Mouse (Mus musculus): Measurements from ENCODE around the gene Ak3. TPM values are rescaled to one million over a fixed set of nuclear protein-coding genes. Genes with fewer than 3 reads are reported as not detected.

The Ak3 gene
- polyA plus RNA-seq, 1 experiment from 2014 or later = 75.0 TPM

DNA sequence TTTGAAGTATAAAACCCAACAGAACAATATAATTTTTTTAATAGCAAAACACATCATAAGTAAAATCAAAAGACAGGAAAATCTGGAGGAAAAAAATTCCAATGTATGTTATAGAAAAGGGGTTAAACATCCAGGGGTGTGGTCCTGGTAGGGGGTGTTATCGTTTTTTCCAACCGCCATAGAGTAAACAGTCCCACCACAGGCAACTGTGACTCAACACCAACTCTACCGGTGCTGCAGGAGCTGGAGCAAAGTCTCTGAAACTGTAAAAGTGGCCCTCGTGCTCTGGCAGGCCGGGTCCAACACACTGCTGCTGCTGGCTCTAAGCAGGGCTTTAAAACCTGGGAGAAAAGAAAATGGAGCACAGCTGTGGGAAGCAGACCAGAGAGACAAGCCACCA, 11.0 kb upstream of the Ak3 start:
- H3K9me3 ChIP-seq = no peaks in the 10 kb centered on the region
- H3K9ac ChIP-seq = no peak overlapping the region
- no peaks in the 10 kb centered on the region for H3K36me3 ChIP-seq
- H3K4me2 ChIP-seq (replicated peaks) = no peak overlapping the region
- no peak for ATAC-seq (ENCODE audit: low FRiP score, low read depth)
- H3K27ac ChIP-seq = no peak overlapping the region
- peaks cover 11% of the 10 kb centered on the region for H3K4me1 ChIP-seq
- H3K4me3 ChIP-seq = no peak overlapping the region
- 84% methylated on average over 5 of the region's 5 CpGs for WGBS
- no peaks in the 10 kb centered on the region for H3K27me3 ChIP-seq

DNA sequence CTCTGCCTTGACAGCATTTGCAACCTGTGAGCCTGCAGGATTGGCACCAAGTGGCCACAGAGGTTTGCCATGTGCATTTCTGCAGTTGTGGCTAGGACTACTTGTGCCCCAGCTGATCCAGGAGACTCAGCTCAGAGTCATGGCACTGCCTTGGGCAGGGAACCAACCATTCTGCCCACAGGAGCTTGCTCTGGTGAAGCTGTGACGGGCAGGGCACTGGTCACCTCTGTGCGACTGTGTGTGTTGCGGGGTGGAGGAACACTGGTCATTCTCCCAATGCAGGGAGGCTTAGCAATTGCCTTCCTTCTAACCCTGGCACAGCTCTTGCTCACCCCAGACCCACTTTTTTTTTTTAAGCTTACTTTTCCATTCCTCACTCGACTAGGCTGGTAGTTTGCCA, 7.7 kb upstream of the Ak3 start:
- WGBS = 91% methylated on average over 4 of the region's 4 CpGs
- H3K4me3 ChIP-seq = no peak overlapping the region
- H3K9me3 ChIP-seq = no peaks in the 10 kb centered on the region
- H3K36me3 ChIP-seq = no peaks in the 10 kb centered on the region
- H3K27me3 ChIP-seq = no peaks in the 10 kb centered on the region
- no peak overlapping the region for H3K9ac ChIP-seq
- no peak for ATAC-seq (ENCODE audit: low FRiP score, low read depth)
- H3K4me2 ChIP-seq (replicated peaks) = no peak overlapping the region
- no peak overlapping the region for H3K27ac ChIP-seq
- H3K4me1 ChIP-seq = peaks cover 5% of the 10 kb centered on the region

DNA sequence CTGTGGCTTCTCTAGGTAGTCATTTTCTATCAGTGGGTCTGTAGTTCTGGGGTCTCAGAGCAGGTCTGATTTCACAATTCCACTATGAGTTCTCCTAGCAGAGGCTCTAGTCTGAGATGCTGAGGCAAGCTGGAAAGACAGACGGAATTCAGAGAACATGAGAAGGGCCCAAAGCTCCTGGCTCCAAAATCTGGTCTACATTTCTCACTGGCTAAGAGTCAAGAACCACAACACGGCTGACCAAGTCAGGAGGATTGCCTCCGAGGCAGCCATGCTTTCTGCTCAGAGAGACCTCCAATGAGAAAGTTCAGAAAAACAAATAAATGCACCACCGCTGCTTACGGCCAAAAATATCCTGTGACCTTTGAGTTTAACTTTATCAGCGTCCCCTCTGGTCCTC, 6.8 kb upstream of the Ak3 start:
- Histone ChIP-seq H3K4me2 (replicated peaks) (no peak overlapping the region), H3K27ac (no peak overlapping the region), H3K4me1 (no peaks in the 10 kb centered on the region), H3K36me3 (no peaks in the 10 kb centered on the region), H3K27me3 (no peaks in the 10 kb centered on the region), H3K9me3 (no peaks in the 10 kb centered on the region), H3K4me3 (no peak overlapping the region), H3K9ac (no peak overlapping the region)
- ATAC-seq (ENCODE audit: low FRiP score, low read depth) = no peak
- 73% methylated on average over 6 of the region's 6 CpGs for WGBS

DNA sequence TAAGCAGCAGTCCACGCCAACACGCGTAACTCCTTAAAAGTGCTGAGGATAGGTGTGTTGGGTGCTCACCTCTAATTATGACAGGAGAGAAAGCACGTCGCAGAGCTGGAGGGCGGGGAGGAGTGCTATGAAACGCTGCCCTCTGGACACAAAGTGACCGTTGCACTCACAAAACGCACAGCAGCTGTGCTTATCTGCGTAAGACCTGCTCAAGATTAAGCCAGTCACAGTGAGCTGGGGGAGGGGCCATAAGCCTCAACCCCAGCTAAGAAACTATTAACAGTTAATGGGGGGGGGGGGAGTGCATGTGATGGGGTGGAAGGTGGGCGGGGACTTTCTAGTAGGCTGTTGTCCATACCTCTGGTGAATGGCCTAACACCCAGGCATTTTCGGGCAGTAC, 5.0 kb upstream of the Ak3 start:
- H3K4me2 ChIP-seq (replicated peaks) = no peak overlapping the region
- no peak overlapping the region for H3K4me3 ChIP-seq
- H3K4me1 ChIP-seq = peaks cover 5% of the 10 kb centered on the region; the same call in 1 of the 2 replicates
- no peak for ATAC-seq (ENCODE audit: low FRiP score, low read depth)
- no peaks in the 10 kb centered on the region for H3K9me3 ChIP-seq
- no peaks in the 10 kb centered on the region for H3K36me3 ChIP-seq
- H3K27me3 ChIP-seq = no peaks in the 10 kb centered on the region
- H3K9ac ChIP-seq = no peak overlapping the region
- no peak overlapping the region for H3K27ac ChIP-seq
- 87% methylated on average over 12 of the region's 12 CpGs for WGBS

DNA sequence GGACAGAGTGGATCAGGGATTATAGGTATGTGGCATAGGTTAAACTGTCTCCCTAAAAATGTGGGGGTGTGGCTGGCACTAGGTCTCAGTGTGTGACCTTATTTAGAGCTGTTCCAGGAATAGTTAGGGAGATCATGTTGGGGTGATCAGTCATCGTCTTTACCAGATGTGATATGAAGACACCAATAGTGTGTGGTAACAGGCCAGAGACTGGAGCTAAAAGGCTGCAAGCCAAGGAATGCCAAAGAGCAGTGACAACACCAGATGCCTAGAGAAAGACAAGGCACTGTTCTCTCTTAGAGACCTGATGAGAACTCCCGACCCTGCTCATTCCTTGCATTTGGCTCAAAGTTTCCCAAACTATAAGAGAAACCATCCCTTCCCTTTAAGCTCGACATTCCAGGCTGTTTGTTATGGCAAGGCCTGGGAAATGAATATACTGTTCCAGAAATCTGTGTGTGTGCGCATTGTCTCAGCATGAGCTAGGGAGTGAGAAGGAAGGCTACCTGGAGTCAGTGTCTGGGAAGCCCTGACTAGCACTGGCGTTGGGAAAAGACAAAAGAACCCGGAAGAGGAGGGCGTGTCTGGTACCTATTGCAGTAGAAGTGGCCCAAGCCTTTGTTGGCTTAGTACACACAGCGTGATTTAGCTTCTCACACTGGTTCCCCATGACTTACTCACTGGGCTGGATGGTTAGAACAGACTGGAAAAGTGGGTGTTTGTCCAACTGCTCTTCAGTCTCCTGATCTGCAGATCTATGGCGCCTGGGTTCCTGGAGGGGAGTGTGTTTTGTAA, 2.6 kb upstream of the Ak3 start:
- H3K27ac ChIP-seq = no peak overlapping the region
- no peak overlapping the region for H3K4me2 ChIP-seq (replicated peaks)
- 82% methylated on average over 9 of the region's 9 CpGs for WGBS
- no peaks in the 10 kb centered on the region for H3K36me3 ChIP-seq
- ATAC-seq (ENCODE audit: low FRiP score, low read depth) = no peak
- no peak overlapping the region for H3K9ac ChIP-seq
- peaks cover 19% of the 10 kb centered on the region for H3K4me1 ChIP-seq
- H3K4me3 ChIP-seq = no peak overlapping the region
- no peaks in the 10 kb centered on the region for H3K27me3 ChIP-seq
- H3K9me3 ChIP-seq = no peaks in the 10 kb centered on the region

DNA sequence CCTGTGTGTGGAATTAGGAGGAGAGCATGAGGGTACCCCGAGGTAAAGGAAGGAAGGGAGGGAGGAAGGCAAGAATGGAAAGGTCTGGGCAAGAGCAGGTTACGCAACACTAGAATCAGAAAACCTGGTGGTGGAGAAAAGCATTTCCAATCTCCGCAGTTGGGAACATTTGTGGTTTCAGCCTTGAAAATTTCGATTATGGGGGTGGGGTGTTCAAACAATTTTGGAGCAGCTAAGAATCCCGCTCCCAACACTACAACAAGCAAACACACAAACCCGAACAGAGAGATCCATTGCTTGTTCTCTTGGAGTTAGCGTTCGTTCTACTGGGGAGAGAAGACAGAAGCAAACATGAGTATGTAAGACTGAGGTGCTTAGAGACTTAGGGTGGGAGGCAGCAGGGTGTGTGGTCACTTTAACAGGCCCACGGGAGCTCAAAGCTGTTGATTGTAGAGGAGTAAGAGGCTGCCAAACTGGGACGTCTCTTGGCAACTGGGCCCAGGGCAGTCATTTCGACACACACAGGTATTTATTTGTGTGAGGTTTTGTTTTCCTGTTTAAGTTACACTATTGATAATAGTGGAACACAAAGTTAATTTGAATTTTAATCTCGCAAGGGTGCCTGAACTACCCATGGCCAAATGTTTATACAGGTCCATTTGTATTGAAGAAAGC, 1.8 kb upstream of the Ak3 start:
- Histone ChIP-seq H3K27ac (no peak overlapping the region), H3K36me3 (no peaks in the 10 kb centered on the region), H3K4me3 (no peak overlapping the region), H3K9me3 (no peaks in the 10 kb centered on the region), H3K9ac (no peak overlapping the region), H3K27me3 (no peaks in the 10 kb centered on the region), H3K4me1 (peaks cover 21% of the 10 kb centered on the region), H3K4me2 (replicated peaks) (no peak overlapping the region)
- ATAC-seq (ENCODE audit: low FRiP score, low read depth) = no peak
- WGBS = 74% methylated on average over 12 of the region's 12 CpGs

DNA sequence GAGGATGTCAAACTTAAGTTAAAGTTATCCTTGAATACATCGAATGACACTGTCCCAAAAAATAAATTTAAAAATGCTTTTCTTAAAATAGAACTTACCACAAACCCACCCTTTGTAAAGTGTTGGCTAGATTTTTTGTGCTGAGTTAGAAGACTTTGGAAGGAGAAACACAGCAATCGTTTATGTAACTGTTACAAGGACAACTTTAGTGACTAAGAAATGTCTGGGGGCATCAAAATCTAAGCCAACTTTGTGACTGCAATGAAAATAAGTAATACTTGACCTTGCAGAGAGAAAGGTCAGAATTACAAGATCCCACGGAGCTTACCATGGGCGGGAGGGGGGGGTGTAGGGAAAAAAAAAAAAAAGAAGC, 814 bp downstream of the Ak3 start:
- Histone ChIP-seq H3K27me3 (no peaks in the 10 kb centered on the region), H3K4me1 (peaks cover 21% of the 10 kb centered on the region), H3K9ac (peak overlapping the region; percentile 92), H3K27ac (peak overlapping the region; percentile 91), H3K9me3 (no peaks in the 10 kb centered on the region), H3K4me3 (peak overlapping the region; percentile 81), H3K4me2 (replicated peaks) (peak overlapping the region; percentile 77), H3K36me3 (no peaks in the 10 kb centered on the region)
- WGBS = 32% methylated on average over 4 of the region's 4 CpGs
- no peak for ATAC-seq (ENCODE audit: low FRiP score, low read depth)

DNA sequence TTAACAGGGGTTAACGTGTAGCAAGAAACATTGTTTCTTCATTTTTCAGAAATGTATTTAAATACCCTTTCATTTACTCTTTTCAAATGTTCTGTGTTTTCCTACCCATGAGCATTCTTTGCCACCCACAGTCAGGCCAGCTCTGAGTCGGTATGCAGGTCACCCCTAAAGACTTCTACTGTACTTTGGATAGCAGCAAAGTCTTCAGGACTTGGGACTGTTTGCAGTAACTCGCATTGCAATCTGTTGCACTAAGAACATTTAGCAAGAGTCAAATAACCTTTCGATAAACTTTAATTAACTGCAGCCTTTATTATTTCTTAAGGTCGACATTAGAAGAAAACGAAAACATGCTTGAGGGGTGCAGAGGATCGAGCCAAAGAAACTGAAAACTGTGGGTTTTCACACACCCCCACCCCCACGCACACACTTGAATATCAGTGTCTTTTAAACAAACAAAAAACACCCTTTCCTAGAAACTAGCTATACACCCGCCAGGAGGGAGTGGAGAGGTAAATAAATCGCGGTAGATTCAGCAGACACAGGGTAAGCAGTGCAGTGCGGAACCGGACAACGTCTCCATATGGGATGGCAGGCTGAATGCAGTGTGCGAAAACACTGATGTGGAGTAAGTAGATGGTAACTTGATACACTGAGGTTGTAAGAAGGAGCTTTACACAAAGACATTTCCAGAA, 1.7 kb downstream of the Ak3 start:
- Histone ChIP-seq H3K36me3 (no peaks in the 10 kb centered on the region), H3K9ac (peak overlapping the region; percentile 43), H3K4me2 (replicated peaks) (peak overlapping the region; percentile 77), H3K27me3 (no peaks in the 10 kb centered on the region), H3K4me1 (peaks cover 21% of the 10 kb centered on the region), H3K4me3 (peak overlapping the region; percentile 81), H3K27ac (peak overlapping the region; percentile 44), H3K9me3 (no peaks in the 10 kb centered on the region)
- 32% methylated on average over 15 of the region's 15 CpGs for WGBS
- no peak for ATAC-seq (ENCODE audit: low FRiP score, low read depth)

DNA sequence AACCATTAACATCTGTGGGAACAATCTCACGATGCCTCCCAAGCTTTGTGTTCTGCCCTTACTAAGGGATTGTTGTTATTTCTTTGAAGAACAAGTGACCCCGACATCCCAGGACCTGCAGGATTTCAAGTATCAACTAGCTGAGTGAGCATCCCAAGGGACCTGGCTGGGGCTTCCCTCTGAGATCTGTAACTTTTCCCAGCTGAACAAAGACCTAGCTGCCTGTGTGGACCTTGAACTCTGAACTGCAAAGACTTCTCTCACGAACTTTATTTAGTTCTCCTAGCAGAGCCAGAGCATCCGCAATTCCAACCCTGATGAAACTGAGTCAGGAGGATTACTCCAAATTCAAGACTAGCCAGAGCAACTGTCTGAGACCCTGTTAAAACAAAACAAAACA, 2.4 kb downstream of the Ak3 start:
- peak overlapping the region; percentile 77; the same call in 1 of the 2 replicates for H3K4me2 ChIP-seq (replicated peaks)
- H3K4me1 ChIP-seq = peaks cover 21% of the 10 kb centered on the region
- WGBS = 74% methylated on average over 4 of the region's 4 CpGs
- H3K27ac ChIP-seq = no peak overlapping the region
- no peak overlapping the region for H3K4me3 ChIP-seq
- ATAC-seq (ENCODE audit: low FRiP score, low read depth) = no peak
- H3K9ac ChIP-seq = no peak overlapping the region
- H3K27me3 ChIP-seq = no peaks in the 10 kb centered on the region
- no peaks in the 10 kb centered on the region for H3K9me3 ChIP-seq
- no peaks in the 10 kb centered on the region for H3K36me3 ChIP-seq

DNA sequence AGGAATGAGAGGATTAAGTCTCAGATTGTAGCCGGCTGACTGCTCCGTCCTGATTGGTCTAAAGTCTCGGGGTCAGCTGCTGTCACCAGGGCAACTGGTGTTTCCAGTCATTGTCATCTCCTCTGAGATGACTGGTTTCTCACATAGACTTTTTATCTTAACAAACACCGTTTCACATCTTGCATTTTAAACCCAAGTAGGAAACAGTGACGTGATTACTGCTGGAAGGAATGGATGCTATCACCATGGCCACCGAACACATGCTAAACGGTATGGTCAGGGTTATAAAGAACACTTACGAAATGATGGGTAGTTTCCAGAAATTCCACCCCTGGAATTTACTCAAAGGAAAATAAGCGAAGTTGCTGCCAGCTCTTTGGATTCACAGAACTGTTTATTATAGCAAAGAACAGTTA, 3.4 kb downstream of the Ak3 start:
- H3K4me3 ChIP-seq = no peak overlapping the region
- H3K4me2 ChIP-seq (replicated peaks) = no peak overlapping the region
- peaks cover 8% of the 10 kb centered on the region for H3K36me3 ChIP-seq
- H3K27me3 ChIP-seq = no peaks in the 10 kb centered on the region
- H3K4me1 ChIP-seq = peaks cover 21% of the 10 kb centered on the region
- 70% methylated on average over 9 of the region's 9 CpGs for WGBS
- H3K9me3 ChIP-seq = peaks cover 5% of the 10 kb centered on the region; the same call in 1 of the 2 replicates
- no peak for ATAC-seq (ENCODE audit: low FRiP score, low read depth)
- no peak overlapping the region for H3K9ac ChIP-seq
- no peak overlapping the region for H3K27ac ChIP-seq

DNA sequence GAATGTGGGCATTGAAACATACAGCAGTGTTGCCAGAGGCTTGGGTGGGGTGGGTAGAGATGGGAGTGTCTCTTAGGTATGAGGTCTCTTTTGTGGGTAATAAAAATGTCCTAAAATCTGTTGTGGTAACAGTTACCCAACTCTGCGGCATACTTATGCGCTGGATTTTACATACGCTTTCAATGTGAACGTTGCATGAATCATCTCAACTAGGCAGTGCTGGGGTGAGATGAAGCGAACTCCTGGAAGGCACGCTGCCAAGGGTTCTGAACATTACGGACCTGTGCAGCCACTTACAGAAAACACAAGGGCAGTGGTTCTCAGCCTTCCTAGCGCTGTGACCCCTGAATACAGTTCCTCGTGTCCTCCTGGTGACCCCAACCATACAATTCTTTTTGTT, 5.1 kb downstream of the Ak3 start:
- no peak overlapping the region for H3K4me3 ChIP-seq
- H3K9ac ChIP-seq = no peak overlapping the region
- peaks cover 5% of the 10 kb centered on the region; the same call in 1 of the 2 replicates for H3K9me3 ChIP-seq
- H3K27ac ChIP-seq = no peak overlapping the region
- H3K27me3 ChIP-seq = no peaks in the 10 kb centered on the region
- peaks cover 16% of the 10 kb centered on the region for H3K4me1 ChIP-seq
- ATAC-seq (ENCODE audit: low FRiP score, low read depth) = no peak
- 86% methylated on average over 9 of the region's 9 CpGs for WGBS
- H3K4me2 ChIP-seq (replicated peaks) = no peak overlapping the region
- peaks cover 16% of the 10 kb centered on the region for H3K36me3 ChIP-seq

DNA sequence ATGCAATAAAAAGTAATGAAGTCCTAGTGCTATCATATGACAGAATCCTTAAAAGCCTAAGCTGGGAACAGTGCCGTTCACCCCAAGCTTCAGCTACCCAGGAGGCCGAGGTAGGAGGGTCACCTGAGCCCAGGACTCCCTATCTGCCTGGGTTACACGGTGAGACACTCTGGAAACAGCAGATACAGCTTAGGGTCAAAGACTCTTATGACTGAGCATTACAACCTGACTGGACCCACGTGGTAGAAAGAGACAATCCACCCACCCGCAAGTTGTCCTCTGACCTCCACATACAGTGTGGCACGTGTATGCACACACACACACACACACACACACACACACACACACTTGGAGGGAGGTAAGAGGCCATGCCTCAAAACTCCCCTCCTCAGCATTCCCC, 5.6 kb downstream of the Ak3 start:
- Histone ChIP-seq H3K4me1 (peaks cover 16% of the 10 kb centered on the region), H3K4me2 (replicated peaks) (no peak overlapping the region), H3K9ac (no peak overlapping the region), H3K4me3 (no peak overlapping the region), H3K9me3 (peaks cover 5% of the 10 kb centered on the region; the same call in 1 of the 2 replicates), H3K27ac (no peak overlapping the region), H3K36me3 (peaks cover 21% of the 10 kb centered on the region), H3K27me3 (no peaks in the 10 kb centered on the region)
- no peak for ATAC-seq (ENCODE audit: low FRiP score, low read depth)
- WGBS = 75% methylated on average over 6 of the region's 6 CpGs

Measured in limb, embryonic 13.5 days (tissue).